Mouse (Mus musculus): ENCODE data around the gene Mterf1b.
"Not testable (repeated sequence)": the region's sequence is repeated elsewhere in the genome, so short reads cannot be mapped to it uniquely, and the experiment has no call there.

- TF ChIP-seq POLR2A (IDR thresholded peaks at IDR 0.05; ENCODE audit: borderline replicate concordance, extremely low read depth, insufficient read depth, insufficient read length, poor library complexity, severe bottlenecking); CTCF (IDR thresholded peaks at IDR 0.05; ENCODE audit: borderline replicate concordance, extremely low read depth, insufficient read depth, insufficient read length): not testable (repeated sequence)
These were observed 23.6 kb upstream of the Mterf1b start for GRCm38 (mm10) chr5:4168530-4168926.

Data from brain, embryonic 14.5 days (tissue).